Mouse (Mus musculus): Measurements from ENCODE around the gene Prr36. TPM values are rescaled to one million over a fixed set of nuclear protein-coding genes. Genes with fewer than 3 reads are reported as not detected.

The Prr36 gene
- total RNA-seq, 2 experiments from 2014 or later, result not detected

- DNase-seq, result no peak
- intact Hi-C loops (cut with DNase I), result no loop called here
Observed at GRCm38 (mm10) chr8:4247241-4247640, 30.0 kb upstream of the Prr36 start.

DNA sequence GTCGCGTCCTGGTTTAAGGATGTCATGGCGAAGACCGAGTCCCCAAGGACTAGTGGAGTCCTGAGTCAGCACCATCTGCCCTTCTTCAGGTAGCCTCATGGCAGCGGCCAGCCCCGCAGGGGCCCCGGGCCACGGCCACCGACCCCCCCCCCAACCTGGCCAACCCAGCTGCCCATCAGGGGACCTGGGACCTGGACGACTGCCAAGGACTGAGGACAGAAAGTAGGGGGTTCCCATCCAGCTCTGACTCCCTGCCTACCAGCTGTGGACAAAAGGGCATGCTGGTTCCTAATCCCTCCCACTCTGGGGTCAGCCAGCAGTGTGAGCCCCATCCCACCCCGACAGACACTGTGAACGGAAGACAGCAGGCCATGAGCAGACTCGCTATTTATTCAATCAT, 28.5 kb upstream of the Prr36 start:
- DNase-seq, result no peak
- intact Hi-C loops (cut with DNase I), result no loop called here

DNA sequence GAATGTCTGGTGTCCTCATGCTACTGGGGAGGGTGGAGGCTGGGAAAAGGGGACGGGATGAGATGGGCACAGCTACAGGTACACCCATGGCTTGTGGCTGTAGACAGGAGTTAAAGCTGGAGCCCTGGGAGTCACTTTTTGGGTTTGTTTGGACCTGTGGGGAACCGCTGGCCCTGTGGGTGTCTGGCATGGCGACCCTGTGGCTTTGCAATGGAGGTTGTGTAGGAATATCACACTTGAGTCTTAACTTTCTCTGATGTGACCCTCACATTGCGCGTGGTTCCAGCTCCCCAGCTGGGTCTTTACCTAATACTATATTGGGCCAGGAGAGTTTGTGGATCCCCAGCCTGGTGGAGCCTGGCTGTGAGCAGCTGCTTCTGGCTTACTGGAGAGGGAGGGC, 27.8 kb upstream of the Prr36 start:
- no peak for DNase-seq
- intact Hi-C loops (cut with DNase I), result no loop called here

GRCm38 (mm10) chr8:4239193-4239890, 22.1 kb upstream of the Prr36 start:
- no peak for DNase-seq
- intact Hi-C loops (cut with DNase I), result loop anchor here (2.0 kb wide), 1 partner anchor 13 kb away; the partner anchor contains the start of gene Snapc2

GRCm38 (mm10) chr8:4238434-4239192, 21.4 kb upstream of the Prr36 start, which contains the start of the genes Map2k7 and Gm49320:
Gene Map2k7, plus strand, starts transcription at chr8:4238740.
Gene Gm49320, plus strand, starts transcription at chr8:4238865.
- intact Hi-C loops (cut with DNase I), result loop anchor here (2.0 kb wide), 1 partner anchor 14 kb away; the partner anchor contains the start of gene Snapc2
- DNase-seq, result peak; percentile 99 to 100

- intact Hi-C loops (cut with DNase I), result loop anchor here (2.0 kb wide), 1 partner anchor 15 kb away; the partner anchor contains the start of gene Snapc2
- DNase-seq, result no peak
Observed at GRCm38 (mm10) chr8:4237814-4238433, 20.7 kb upstream of the Prr36 start.

DNA sequence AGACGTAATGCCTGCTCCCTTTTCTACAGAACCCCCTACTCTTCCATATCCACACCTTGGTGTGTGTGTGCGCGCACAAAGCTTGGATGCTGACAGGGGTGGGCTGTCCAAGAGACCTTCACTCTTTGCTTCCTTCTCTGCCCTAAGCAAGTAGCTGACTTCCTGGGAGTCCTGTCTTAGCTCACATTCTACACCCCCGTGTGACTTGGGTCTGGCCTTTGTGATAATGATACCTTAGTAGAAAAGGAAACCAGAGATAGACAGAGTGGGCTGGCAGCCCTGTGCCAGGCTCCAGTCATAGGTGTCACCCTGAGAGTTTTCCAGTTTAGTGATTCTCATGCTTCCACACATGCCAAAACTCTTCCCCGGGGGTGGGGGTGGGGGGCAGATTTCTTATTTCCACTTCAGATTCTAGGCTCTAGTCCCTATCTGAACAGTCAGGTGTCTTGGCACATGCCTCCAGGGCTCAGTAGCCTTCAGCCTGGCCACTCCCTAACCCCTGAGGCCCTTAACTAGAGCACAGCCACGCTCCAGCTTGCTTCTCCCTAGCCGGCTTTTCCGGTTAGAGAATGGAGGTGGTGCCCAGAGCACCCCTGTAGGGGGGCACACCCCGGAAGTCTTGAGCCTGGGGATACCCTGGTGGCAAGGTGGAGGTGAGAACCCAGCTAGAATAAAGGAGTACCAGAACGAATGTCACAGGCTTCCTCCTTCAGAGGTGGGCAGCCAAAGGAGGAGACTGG, 13.5 kb upstream of the Prr36 start:
- no peak for DNase-seq
- intact Hi-C loops (cut with DNase I), result no loop called here

DNA sequence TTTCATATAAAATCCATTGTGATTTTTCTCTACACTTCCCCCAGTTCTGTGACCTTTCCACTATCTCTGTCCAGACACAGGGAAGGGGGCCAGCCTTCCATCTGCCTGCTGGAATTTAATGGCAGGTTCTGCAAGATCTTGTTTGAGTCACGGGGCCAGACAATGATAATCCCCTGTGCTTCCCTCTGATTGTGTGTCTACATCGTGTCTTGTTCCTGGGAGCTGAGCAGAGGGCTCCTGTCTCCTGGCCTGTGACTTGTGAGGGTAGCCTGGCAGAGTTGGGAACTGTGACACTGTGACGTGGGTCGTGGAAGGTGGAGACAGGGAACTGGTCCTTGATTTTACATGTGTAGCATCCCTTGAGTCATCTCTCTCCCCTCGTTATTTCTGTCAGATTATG, 12.5 kb upstream of the Prr36 start:
- intact Hi-C loops (cut with DNase I), result no loop called here
- no peak for DNase-seq

DNA sequence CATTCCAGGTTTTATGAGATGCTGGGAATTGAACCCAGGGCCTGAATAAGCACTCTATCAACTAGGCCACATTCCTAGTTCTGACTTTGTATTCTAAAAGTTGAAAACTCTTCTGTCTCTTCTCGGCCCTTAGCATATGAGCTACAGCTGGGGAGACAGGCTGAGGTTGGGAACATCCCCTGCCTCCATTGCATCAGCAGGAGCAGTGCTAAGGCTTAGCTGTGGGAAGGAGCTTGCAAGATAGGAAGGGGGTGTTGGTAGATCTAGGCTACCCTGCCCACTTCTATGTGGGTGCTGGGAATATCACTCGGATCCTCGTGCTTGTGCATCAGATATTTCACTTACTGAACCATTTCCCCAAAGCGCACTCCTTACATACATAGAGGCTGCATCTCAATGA, 10.7 kb upstream of the Prr36 start:
- intact Hi-C loops (cut with DNase I), result no loop called here
- DNase-seq, result no peak

- intact Hi-C loops (cut with DNase I), result no loop called here
- DNase-seq, result no peak
Observed at GRCm38 (mm10) chr8:4226739-4227347, 9.6 kb upstream of the Prr36 start, which contains the start of gene Lrrc8e. Gene Lrrc8e, plus strand, starts transcription at chr8:4226827.

DNA sequence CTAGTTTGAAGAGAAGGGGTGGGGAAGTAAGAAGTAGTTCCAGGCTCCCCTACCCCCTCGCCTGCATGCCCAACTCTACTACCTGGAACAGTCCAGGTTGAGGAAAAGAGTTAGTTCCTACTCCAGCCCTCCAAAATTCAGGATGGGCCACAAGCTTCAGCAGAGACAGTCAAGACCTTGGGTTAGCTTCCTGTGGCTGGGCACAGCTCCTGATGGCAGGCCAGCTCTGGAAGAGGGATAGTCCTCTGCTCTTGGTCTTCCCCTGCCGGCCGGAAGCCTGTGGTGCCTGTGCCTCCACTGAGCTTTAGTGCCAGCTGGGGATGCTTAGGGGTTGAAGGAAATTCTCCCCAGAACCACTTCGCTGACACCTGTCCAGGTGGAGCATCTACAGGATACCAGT, 9.1 kb upstream of the Prr36 start:
- intact Hi-C loops (cut with DNase I), result no loop called here
- no peak for DNase-seq

DNA sequence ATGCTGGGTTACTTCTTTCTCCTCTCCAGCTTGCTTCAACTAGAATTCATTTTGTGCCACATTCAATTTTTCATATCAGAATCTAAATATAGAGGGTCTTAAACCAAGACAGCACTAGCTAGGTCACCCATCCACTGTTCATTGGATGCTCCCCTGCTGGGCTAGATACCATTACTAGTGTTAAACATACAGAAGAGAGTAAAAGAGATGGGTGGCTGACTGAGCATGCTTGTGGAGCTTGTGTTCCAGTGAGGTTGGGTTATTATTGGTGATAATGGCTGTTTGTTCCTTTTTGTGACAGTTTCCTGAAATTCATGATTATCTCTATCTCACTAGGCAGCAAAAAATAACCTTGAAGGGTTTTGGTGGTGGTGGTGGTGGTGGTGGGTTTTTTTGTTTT, 4.8 kb upstream of the Prr36 start:
- intact Hi-C loops (cut with DNase I), result no loop called here
- DNase-seq, result no peak

- intact Hi-C loops (cut with DNase I), result no loop called here
- no peak for DNase-seq
Observed at GRCm38 (mm10) chr8:4219617-4220016, 2.4 kb upstream of the Prr36 start.

GRCm38 (mm10) chr8:4216296-4216695, 963 bp downstream of the Prr36 start:
- DNase-seq, result no peak
- intact Hi-C loops (cut with DNase I), result no loop called here

GRCm38 (mm10) chr8:4214006-4214980, 3.0 kb downstream of the Prr36 start:
- peak; percentile 17 to 23 for DNase-seq
- intact Hi-C loops (cut with DNase I), result no loop called here

- intact Hi-C loops (cut with DNase I), result no loop called here
- peak; percentile 29 to 42 for DNase-seq
Observed at GRCm38 (mm10) chr8:4213210-4214005, 3.9 kb downstream of the Prr36 start.

GRCm38 (mm10) chr8:4212809-4213209, 4.5 kb downstream of the Prr36 start:
- DNase-seq, result no peak
- intact Hi-C loops (cut with DNase I), result no loop called here

DNA sequence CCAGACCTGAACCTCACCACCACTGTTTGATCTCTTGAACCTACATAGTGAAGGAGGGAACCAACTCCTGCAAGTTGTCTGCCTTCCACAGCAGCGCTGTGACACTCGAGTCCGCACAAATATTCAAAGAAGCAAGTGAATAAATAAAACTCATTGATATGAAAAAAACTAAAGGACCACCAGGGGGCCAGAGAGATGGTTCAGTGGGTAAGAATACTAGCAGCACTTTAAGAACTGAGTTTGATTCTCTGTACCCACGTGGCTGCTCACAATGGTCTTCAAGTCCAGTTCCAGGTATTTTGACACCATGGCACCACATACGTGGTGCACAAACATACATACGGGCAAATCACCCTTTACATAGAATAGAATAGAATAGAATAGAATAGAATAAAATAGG, 6.2 kb downstream of the Prr36 start:
- intact Hi-C loops (cut with DNase I), result no loop called here
- DNase-seq, result no peak

All from heart, postnatal 36 days (tissue).